Mouse (Mus musculus) right cerebral cortex, postnatal 4 days (tissue): Measurements from ENCODE around the gene Zscan5b.
"Not testable (repeated sequence)": the region's sequence is repeated elsewhere in the genome, so short reads cannot be mapped to it uniquely, and the experiment has no call there.

ENCODE experiments used
- DNase-seq: peaks from one replicate; pipeline ENCODE4 v3.0.0-alpha.2; 2022

The Zscan5b gene

DNA sequence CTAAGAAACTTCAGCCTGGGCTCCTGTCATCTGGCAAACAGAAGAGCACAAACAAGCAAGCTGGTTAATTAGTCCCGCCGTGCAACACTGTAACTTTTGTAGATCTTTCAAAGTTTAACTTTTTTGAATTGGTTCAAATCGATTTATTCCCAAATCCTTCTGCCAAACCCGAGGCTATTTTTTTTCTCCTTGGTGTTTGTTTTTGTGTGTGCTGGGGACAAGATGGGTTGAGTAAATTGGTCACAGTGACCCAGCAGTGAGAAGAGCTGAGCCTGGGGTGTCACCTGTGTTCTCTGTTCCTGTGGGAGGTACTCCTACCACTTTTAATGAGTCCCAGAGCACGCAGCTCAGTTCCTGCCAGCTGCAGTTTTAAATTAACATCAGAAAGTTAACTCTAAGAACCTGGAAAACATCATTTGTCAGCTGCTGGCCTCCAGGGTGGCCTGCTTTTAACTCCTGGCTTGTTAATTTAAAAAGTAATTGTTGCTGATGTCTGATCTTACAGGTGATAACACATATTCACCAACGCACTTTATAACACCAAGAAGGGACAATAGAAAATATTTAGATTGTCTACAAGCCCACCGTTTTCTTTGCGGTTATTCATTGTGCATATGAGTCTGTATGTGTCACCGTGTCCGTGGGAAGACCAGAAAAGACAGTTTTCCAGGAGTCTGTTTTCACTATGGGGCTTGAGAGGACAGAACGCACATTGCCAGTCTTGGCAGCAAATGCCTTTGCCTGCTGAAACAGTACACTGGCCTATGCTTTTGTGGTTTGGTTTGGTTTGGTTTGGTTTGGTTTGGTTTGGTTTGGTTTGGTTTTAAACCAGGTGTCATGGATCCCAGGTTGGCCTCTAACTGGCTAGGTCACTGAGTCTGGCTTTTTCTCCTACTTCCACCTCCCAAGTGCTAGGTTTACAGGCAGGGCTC lies 22.5 kb downstream of the Zscan5b start:
- no peak for DNase-seq

DNA sequence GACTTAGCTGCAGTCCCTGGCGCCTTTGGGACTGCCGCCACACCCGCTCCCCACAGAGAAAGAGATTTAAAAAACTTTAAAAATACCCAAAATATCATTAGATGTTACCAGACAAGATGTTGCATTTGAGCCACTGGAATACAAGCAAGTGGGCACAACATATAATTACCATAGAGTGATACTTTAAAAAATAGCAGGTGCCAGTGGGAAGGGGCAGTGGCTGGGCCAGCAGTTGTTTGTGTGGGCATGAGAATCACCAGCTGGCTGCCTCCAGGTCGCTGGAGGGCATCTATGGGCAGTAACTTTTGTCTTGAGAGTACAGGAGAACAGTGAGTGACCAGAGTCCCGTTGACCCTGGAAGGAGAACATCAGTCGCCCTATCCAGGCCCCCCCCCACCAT lies 30.3 kb downstream of the Zscan5b start, which contains the start of gene Epp13:
Epp13 (plus strand) TSS at position 301 of the 400 bp plus-strand sequence.
- no peak for DNase-seq

DNA sequence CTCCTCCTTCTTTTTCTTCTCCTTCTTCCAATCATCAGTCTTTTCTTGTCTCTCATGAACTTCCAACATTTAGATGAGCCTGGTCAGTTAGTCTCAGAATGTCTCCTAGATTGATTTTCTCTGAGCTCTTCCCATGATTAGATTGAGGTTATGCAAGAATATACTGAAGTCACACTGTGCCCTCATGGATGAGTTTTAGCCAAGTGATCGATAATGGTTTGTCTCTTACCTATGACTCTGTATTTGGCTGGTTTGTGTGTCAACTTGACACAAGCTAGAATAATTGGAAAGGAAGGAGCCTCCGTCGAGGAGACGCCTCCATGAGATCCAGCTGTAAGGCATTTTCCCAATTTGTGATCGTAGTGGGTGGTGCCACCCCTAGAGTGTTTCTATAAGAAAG lies 32.4 kb downstream of the Zscan5b start:
- no peak for DNase-seq

GRCm38 (mm10) chr7:6257386-6257785 lies 35.3 kb downstream of the Zscan5b start:
- no peak for DNase-seq

DNA sequence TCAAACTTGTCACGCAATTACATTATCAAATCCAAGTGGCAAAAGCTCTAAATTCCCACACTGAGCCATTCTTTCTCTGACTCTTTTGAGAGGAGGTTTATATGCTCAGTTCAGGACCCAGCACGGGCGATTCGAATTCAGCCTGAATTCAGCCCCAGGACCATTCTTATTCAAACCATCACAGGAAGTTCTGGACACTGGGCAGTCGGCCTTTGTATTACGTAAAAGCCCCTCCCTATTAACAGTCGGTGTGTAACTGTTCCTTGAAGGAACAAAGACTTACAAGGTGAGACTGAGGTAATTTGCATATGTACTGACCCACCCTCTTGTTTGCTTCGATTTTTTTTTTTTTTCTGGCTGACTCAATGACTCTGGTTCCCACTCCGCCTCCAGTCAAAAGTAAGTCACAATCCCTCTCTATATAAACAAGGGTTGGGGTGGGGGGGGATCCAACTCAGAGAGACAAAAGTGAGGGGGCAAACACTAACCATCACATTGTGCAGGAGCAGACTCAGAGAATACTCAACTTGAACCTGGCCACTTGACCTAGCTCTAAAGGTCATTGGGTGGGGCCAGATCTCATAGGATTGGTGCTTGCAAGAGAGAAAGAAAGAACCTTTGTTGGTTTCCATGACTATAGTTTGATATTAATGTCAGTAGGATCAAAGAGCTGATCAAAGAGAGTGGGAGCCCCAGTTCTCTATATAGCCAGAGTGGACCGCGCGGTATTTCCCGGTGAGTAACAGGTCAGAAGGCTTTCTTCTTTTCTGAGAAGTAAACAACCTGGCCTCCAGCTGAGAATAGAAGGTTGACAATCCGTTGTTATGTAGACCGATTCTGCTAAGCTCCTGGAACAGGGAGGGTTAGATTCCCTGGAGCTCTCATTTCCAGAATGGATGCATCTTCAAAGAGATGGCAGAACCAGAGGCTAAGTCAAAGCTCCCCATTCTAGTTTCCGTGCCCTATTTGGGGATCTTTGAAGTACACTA lies 36.4 kb downstream of the Zscan5b start:
- no peak for DNase-seq

DNA sequence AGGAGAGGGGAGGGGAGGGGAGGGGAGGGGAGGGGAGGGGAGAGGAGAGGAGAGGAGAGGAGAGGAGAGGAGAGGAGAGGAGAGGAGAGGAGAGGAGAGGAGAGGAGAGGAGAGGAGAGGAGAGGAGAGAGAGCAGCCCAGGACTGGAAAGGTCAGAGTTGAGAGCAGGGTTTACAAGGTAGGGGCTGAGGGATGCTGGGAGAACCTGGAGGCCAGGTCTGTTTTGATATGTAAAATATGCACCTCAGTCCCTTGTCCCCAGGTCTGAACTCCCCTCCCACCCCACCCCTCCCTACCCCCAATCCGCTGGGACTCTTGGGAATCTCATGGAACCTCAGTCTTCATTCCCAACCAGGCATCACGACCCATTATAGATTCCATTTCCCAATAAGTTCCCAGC lies 37.9 kb downstream of the Zscan5b start:
- not testable (repeated sequence) for DNase-seq

- no peak for DNase-seq
Measured at GRCm38 (mm10) chr7:6262120-6262519, 40.0 kb downstream of the Zscan5b start.

GRCm38 (mm10) chr7:6262984-6263383 lies 40.9 kb downstream of the Zscan5b start:
- no peak for DNase-seq

DNA sequence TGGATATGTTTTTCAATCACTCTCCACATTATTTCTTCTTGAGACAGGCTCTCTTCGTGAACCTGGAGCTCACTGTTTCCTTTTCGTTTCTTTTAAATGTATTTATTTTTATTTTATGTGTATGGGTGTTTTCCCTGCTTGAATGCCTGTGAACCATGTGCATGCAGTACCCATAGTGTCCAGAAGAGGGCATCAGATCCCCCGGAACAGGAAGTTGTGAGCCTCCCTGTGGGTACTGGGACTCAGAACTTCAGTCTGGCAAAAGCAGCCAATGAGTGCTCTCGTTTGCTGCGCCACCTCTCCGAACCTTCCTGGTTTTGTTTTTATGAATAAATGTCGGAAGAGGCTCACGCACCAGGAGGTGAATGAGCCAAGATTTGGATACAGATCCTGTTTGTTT lies 43.6 kb downstream of the Zscan5b start:
- DNase-seq: peak; percentile 37

DNA sequence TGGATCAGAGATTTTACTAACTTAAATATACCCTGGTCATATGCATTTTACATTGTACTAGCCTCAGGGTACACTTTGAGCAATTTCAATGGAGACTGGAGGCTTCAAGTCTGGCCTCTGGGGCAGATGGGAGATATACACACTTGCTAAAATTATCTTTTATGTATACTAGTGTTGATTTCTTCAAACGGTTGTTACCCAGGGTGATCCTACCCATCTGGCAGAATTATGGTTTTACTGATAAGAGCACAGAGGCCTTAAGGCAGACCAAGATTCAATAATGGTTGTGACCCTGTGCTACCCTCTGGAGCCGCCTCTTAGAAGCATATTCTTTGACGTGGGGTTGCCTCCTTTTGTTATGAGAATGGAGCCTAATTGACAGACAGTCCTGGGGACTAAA lies 55.8 kb downstream of the Zscan5b start:
- no peak for DNase-seq

- peak; percentile 88 for DNase-seq
Measured at GRCm38 (mm10) chr7:6282749-6283148, 60.7 kb downstream of the Zscan5b start.

- peak; percentile 76 for DNase-seq
Measured at GRCm38 (mm10) chr7:6283451-6284075, 61.5 kb downstream of the Zscan5b start.

- no peak for DNase-seq
Measured at GRCm38 (mm10) chr7:6284442-6285012, 62.4 kb downstream of the Zscan5b start.

DNA sequence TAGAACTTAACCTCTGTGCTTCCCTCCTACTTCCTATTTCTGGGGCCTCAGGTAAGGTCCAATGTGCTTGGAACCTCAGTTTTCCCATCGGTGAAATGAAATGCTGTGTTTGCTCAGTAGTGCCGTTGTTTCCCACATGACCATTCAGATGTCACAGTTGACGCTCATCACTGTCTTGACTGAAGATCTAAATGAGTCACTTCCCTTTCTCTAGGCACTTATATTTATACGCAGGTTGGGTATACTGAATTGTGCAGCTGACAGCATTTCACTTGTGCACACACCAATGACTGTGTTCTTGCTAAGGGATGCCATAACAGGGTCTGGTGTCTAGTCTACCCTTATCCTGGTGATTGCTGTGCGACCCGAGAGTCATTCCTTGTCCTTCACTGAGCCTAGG lies 63.3 kb downstream of the Zscan5b start:
- no peak for DNase-seq

DNA sequence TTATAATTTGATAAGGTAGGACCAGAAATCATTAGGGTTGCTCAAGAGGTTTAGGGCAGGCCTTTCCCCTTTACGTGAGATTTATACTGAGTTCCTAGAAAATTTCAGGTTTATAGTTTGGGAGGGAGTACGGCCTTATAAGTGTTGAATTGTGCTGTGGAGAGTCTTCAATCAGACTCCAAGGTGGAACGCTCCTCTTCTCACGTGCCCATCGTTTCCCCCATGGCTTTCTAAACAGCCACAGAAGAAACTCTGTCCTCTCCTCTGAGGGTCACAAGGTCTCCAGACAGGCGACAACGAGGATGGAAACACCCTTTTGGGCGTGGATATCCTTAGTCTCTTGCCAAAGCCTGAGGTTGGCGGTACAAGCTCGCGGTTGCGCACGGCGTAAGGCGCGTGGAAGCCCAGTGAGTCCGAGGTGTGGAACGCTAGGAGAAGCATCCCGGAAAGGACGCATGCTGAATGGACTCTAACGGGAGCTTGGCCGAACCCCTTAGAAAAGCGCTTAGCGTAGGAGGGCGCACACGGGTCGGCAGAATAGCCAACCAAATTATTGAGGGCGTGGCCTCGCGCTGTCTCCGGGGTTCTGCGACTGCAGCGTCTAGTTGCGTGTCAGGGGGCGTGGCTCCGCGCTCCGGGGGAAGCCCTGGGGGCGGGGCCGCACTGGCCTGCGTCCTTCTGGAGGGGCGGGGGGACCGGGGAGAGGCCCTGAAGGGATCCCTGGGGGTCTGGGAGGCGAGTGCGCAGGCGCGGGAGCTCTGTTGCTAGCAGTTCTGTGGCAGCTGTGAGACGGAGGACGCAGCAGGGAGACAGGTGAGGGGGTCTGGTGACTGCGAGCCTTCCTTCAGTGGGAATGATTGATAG lies 64.0 kb downstream of the Zscan5b start, which contains the start of gene Zfp667:
Zfp667 (plus strand) TSS at position 738 of the 864 bp plus-strand sequence.
- peak; percentile 99 for DNase-seq

DNA sequence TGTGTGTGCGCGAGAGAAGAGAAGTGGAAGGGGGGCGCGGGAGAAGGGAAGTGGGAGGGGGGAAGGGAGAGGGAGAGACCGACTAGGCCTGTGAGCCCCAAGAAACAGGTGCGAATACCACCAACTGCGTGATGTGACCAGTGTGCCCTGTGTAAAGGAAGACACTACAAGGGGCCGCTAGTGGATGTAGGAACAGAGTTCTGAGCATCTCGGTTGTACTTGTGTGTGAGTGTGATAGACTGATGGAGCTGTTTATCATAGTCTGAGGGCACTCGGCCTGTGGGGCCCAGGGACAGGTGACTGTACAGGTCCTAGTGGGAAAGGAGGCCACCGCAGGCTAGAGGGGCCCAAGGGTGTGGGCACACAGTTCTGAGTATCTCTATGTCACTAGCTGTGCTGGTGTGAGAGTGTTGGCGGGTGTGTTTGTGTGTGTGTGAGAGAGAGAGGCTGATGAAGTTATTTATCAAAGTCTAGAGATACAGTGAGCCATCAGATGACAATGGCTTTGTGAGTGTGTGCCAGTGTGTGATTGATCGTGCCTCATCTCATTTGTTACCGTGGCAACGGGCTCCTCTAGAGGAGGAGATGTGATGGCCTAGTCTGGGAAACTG lies 64.9 kb downstream of the Zscan5b start:
- DNase-seq: peak; percentile 27
